Mouse (Mus musculus) CD8-positive naive resting alpha-beta T cell, adult 57 days (primary cell): ENCODE results near the gene Naaa. TPM values are rescaled to one million over a fixed set of nuclear protein-coding genes. Genes with fewer than 3 reads are reported as not detected.

ENCODE experiments used
- total RNA-seq: library from RNA; stranded (reverse); gene quantifications from one replicate; pipeline ENCODE4 v1.2.4, GENCODE M21; 2023

Gene Naaa
- 7.2 TPM for total RNA-seq

GRCm38 (mm10) chr5:92277437-92278394 lies at the start of gene Naaa:
TSS of gene Naaa (minus strand) at chr5:92278170.

DNA sequence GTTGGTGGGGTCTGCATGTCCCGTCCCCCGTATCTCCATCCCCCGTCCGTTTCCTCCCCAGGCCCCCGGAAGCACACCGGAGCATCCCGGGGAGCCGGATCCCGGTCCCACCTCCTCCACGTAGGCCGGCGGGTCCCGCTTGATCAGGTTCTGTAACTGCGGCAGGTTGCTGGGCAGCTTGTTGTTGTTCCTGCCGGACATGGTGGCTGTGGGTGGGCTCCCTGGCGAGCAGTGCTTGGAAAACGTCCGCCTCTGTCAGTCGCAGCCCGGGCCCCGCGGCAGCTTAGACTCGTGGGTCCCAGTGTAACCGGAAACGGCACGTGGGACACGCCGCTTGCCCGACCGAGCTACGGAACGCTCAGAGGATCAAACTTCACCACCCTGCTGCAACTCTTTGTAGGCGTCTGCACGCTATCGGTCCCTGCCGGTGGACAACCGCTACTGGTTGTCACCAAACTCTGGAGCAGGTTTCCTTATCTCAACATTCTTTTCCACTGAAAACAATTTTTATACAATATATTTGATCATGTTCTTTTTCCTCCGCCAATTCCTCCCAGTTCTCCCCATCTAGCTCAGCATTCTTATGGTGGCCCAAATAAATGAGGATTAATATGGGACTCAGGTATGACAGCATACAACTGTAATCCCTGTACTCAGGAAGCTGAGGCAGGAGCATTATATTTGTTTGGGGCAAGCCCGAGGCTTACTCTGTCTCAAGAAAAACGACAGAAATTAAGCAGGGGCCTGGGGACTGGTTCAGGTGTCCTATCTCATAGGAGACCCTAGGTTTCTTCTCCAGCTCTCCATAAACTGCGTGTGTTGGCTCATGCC lies 31.9 kb upstream of the Naaa start, which contains the start of gene Sdad1:
Sdad1 (minus strand) TSS at position 799 of the 831 bp plus-strand sequence.

DNA sequence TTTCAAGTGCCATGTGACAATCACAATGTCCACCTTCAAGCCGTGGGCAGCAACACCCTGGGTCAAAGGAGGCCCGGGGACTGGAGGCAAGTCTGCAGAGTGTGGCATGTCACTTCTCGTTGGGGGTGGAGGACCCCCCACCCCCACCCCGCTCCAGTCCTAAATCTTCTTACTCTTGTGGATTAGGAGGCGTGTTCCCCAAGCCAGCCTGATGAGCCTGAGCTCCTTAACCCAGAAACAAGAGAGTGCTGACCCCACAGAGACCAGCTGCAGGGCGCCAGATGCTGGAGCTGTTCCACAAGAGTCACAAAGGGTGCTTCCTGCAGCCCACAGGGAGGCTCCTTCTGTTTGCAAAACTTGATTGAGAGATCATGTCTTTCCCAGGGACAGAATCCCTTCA lies 21.8 kb downstream of the Naaa start, which contains the start of gene Ppef2:
Ppef2 (minus strand) TSS at position 61 of the 400 bp plus-strand sequence.

DNA sequence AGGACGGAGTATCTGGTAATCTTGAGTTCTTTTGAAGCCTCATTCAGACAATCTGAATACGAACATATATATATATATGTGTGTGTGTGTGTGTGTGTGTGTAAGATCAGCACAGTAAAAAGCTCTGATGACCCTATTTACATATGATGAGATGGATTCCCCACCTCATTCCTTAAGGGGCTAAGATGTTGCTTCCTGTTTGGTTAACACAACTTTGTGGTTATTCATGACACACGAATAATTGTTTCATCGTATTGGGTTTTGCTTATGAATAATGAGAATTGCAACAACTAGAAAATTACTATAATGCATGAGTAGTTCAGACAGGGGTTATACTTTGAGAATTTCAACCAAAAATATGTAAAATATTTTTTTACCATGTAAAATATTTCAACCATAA lies 62.7 kb downstream of the Naaa start, which contains the start of gene U90926:
U90926 (minus strand) TSS at position 101 of the 400 bp plus-strand sequence.

Other genes with a start within 250 kb of the Naaa start
- 1.0 TPM for gene Cdkl2, start 234.3 kb downstream of the Naaa start, total RNA-seq
- gene G3bp2, start 194.5 kb downstream of the Naaa start, total RNA-seq, result 106 TPM
- gene Uso1, start 140.2 kb downstream of the Naaa start, total RNA-seq, result 58.7 TPM
- gene U90926, start 62.8 kb downstream of the Naaa start, total RNA-seq, result not detected
- not detected for gene Ppef2, start 21.9 kb downstream of the Naaa start, total RNA-seq
- 83.2 TPM for gene Sdad1, start 32.3 kb upstream of the Naaa start, total RNA-seq
- gene Cxcl9, start 49.9 kb upstream of the Naaa start, total RNA-seq, result 2.4 TPM
- gene Art3, start 53.7 kb upstream of the Naaa start, total RNA-seq, result 2.4 TPM
- 0.70 TPM for gene Cxcl10, start 70.7 kb upstream of the Naaa start, total RNA-seq
- 49.2 TPM for gene Nup54, start 157.0 kb upstream of the Naaa start, total RNA-seq
- 35.9 TPM for gene Scarb2, start 228.7 kb upstream of the Naaa start, total RNA-seq